Mouse (Mus musculus): ENCODE measurements around the gene Gcnt7. TPM values are rescaled to one million over a fixed set of nuclear protein-coding genes. Genes with fewer than 3 reads are reported as not detected.

Gene Gcnt7
- polyA plus RNA-seq, 1 experiment from 2014 or later, result 0.63 TPM

DNA sequence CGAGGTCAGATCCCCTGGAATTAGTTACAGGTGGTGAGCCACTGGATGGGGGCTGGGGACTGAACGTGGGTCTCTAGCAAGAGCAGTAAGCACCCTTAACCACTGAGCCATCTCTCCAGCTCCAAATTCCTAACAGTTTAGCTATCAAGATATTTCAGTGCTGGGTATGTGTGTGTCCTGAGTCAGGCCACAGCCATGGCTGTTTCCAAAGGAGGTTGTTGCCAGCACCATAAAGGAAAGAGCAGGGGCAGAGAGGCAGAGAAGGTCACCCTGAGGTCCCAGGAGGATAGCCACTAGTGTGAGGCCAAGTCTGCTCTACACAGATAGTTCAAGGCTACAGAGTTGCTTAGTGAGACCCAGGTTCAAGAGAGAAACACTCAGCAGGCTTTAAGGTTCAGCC is 2.3 kb upstream of the Gcnt7 start:
- Histone ChIP-seq H3K4me3 (replicated peaks) (no peak overlapping the region), H3K9me3 (replicated peaks) (no peaks in the 10 kb centered on the region), H3K4me2 (no peak overlapping the region), H3K4me1 (replicated peaks) (no peaks in the 10 kb centered on the region), H3K27ac (replicated peaks) (no peak overlapping the region), H3K36me3 (replicated peaks) (peaks cover 69% of the 10 kb centered on the region), H3K9ac (no peak overlapping the region), H3K27me3 (no peaks in the 10 kb centered on the region)
- 71% methylated on average over 2 of the region's 2 CpGs for WGBS (ENCODE audit: insufficient replicate concordance)
- ATAC-seq (ENCODE audit: insufficient read depth), result no peak

DNA sequence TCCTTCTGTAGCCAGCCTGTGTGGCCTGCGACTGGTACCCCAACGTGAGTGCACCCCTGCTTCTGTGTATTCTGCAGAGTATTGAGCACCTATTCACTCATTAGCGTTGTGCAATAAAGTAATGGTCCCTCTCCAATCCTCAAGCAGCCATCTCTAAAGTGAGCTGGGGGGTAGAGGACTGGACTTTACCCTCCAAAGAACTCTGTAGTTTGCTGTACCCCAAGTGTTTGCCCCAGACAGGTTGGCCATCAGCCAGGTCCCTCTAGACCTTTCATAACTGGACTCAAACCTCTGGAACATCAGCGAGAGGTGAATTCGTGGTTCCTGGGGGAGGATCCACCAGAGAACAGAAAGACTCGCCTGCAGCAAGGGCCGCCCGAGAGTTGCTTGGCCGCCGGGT is 5.9 kb downstream of the Gcnt7 start:
- Histone ChIP-seq H3K4me2 (no peak overlapping the region), H3K9ac (no peak overlapping the region), H3K4me3 (replicated peaks) (no peak overlapping the region), H3K27me3 (no peaks in the 10 kb centered on the region), H3K4me1 (replicated peaks) (no peaks in the 10 kb centered on the region; the same call in 1 of the 2 replicates), H3K9me3 (replicated peaks) (no peaks in the 10 kb centered on the region), H3K27ac (replicated peaks) (no peak overlapping the region), H3K36me3 (replicated peaks) (peaks cover 86% of the 10 kb centered on the region)
- WGBS (ENCODE audit: insufficient replicate concordance), result 80% methylated on average over 10 of the region's 10 CpGs
- ATAC-seq (ENCODE audit: insufficient read depth), result 0 out of 2 replicates have a peak, but pooled peaks have one; percentile 16

- 74% methylated on average over 4 of the region's 4 CpGs for WGBS (ENCODE audit: insufficient replicate concordance)
- Histone ChIP-seq H3K36me3 (replicated peaks) (peaks cover 86% of the 10 kb centered on the region), H3K27ac (replicated peaks) (no peak overlapping the region)
These were observed 6.4 kb downstream of the Gcnt7 start for GRCm38 (mm10) chr2:172452031-172452430.

GRCm38 (mm10) chr2:172450640-172451039 is 7.8 kb downstream of the Gcnt7 start:
- H3K9me3 ChIP-seq (replicated peaks), result no peaks in the 10 kb centered on the region
- no peak overlapping the region for H3K27ac ChIP-seq (replicated peaks)
- H3K4me3 ChIP-seq (replicated peaks), result no peak overlapping the region
- WGBS (ENCODE audit: insufficient replicate concordance), result 77% methylated on average over 6 of the region's 6 CpGs
- H3K27me3 ChIP-seq, result no peaks in the 10 kb centered on the region
- H3K36me3 ChIP-seq (replicated peaks), result peaks cover 88% of the 10 kb centered on the region
- no peaks in the 10 kb centered on the region; the same call in 1 of the 2 replicates for H3K4me1 ChIP-seq (replicated peaks)
- no peak overlapping the region for H3K4me2 ChIP-seq
- ATAC-seq (ENCODE audit: insufficient read depth), result no peak
- no peak overlapping the region for H3K9ac ChIP-seq

More at GRCm38 (mm10) chr2:172452031-172452430, 6.4 kb downstream of the Gcnt7 start:
- Histone ChIP-seq H3K4me1 (replicated peaks) (no peaks in the 10 kb centered on the region; the same call in 1 of the 2 replicates), H3K9me3 (replicated peaks) (no peaks in the 10 kb centered on the region), H3K27me3 (no peaks in the 10 kb centered on the region), H3K9ac (no peak overlapping the region), H3K4me3 (replicated peaks) (no peak overlapping the region), H3K4me2 (no peak overlapping the region)
- 0 out of 2 replicates have a peak, but pooled peaks have one; percentile 11 for ATAC-seq (ENCODE audit: insufficient read depth)

DNA sequence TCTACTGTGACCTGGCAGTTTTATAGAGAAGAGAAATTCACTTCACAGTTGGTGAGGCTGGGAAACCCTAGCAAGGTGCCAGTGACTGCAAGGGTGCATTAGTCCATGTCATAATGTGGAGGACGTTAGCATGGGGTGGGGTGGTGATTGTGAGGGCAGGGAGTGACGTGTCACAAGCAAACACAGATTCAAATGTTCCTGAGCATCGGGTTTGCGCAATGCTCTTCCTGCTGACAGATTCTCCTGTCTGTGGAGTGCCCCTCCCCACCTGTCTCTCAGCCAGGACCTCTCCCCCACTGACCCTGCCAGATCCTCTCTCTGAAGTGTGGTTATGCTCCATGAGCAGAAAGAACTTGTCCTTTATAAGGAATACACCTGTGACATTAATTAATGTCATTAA is 10.1 kb downstream of the Gcnt7 start:
- no peak for ATAC-seq (ENCODE audit: insufficient read depth)
- Histone ChIP-seq H3K9me3 (replicated peaks) (no peaks in the 10 kb centered on the region), H3K9ac (no peak overlapping the region), H3K36me3 (replicated peaks) (peaks cover 94% of the 10 kb centered on the region), H3K4me1 (replicated peaks) (peaks cover under 1% of the 10 kb centered on the region; the same call in 1 of the 2 replicates), H3K27me3 (no peaks in the 10 kb centered on the region), H3K27ac (replicated peaks) (no peak overlapping the region), H3K4me3 (replicated peaks) (no peak overlapping the region), H3K4me2 (no peak overlapping the region)
- 68% methylated on average over 4 of the region's 4 CpGs for WGBS (ENCODE audit: insufficient replicate concordance)

GRCm38 (mm10) chr2:172447317-172447716 is 11.1 kb downstream of the Gcnt7 start:
- H3K9ac ChIP-seq, result no peak overlapping the region
- H3K27ac ChIP-seq (replicated peaks), result no peak overlapping the region
- no peak overlapping the region for H3K4me2 ChIP-seq
- 84% methylated on average over 6 of the region's 6 CpGs for WGBS (ENCODE audit: insufficient replicate concordance)
- no peak for ATAC-seq (ENCODE audit: insufficient read depth)
- no peak overlapping the region for H3K4me3 ChIP-seq (replicated peaks)
- H3K36me3 ChIP-seq (replicated peaks), result peaks cover 84% of the 10 kb centered on the region
- H3K9me3 ChIP-seq (replicated peaks), result no peaks in the 10 kb centered on the region
- H3K4me1 ChIP-seq (replicated peaks), result peaks cover 10% of the 10 kb centered on the region
- no peaks in the 10 kb centered on the region for H3K27me3 ChIP-seq

DNA sequence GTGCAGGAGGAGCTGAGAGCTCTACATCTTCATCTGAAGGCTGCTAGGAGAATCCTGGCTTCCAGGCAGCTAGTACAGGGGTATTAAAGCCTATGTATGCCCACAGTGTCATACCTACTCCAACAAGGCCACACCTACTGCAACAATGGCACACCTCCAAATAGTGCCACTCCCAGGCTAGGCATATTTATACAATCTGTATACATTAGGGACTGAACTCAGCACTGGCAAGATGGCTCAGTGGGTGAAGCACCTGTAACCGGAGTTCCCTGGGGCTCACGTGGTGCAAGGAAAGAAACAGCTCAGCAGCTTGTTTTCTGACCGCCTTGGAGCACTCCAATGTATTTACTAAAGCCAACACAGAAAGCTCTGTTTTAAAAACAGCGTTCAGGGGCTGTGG is 12.8 kb downstream of the Gcnt7 start:
- H3K4me1 ChIP-seq (replicated peaks), result peaks cover 25% of the 10 kb centered on the region
- no peaks in the 10 kb centered on the region for H3K9me3 ChIP-seq (replicated peaks)
- no peak for ATAC-seq (ENCODE audit: insufficient read depth)
- no peak overlapping the region for H3K9ac ChIP-seq
- no peak overlapping the region for H3K4me2 ChIP-seq
- H3K36me3 ChIP-seq (replicated peaks), result peaks cover 67% of the 10 kb centered on the region
- H3K27me3 ChIP-seq, result no peaks in the 10 kb centered on the region
- H3K27ac ChIP-seq (replicated peaks), result no peak overlapping the region
- no peak overlapping the region for H3K4me3 ChIP-seq (replicated peaks)
- 85% methylated on average over 4 of the region's 4 CpGs for WGBS (ENCODE audit: insufficient replicate concordance)

GRCm38 (mm10) chr2:172441176-172441575 is 17.2 kb downstream of the Gcnt7 start:
- Histone ChIP-seq H3K36me3 (replicated peaks) (peaks cover 23% of the 10 kb centered on the region), H3K4me1 (replicated peaks) (peaks cover 42% of the 10 kb centered on the region), H3K9me3 (replicated peaks) (no peaks in the 10 kb centered on the region), H3K9ac (peak overlapping the region; percentile 68), H3K27me3 (no peaks in the 10 kb centered on the region), H3K27ac (replicated peaks) (peak overlapping the region; percentile 79), H3K4me3 (replicated peaks) (peak overlapping the region; percentile 79), H3K4me2 (peak overlapping the region; percentile 73)
- peak; percentile 66 for ATAC-seq (ENCODE audit: insufficient read depth)
- WGBS (ENCODE audit: insufficient replicate concordance), result 24% methylated on average over 6 of the region's 6 CpGs

DNA sequence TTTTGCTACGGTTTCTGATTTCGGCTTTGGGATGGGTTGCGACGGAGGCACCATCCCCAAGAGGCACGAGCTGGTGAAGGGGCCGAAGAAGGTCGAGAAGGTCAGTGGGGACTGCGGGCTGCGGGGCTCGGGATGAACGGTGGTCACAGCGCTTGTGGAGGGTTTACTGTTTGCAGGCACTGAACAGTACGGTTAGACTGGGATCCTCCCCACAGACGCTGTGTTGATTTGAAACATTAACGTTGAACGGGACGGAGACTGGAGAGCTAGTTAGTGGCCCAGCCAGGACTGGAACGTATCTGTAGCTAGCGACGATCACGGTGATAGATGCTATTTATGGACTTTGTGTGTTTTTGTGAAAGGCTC is 17.8 kb downstream of the Gcnt7 start:
- 0% methylated on average over 21 of the region's 21 CpGs for WGBS (ENCODE audit: insufficient replicate concordance)

GRCm38 (mm10) chr2:172439843-172440639 is 18.4 kb downstream of the Gcnt7 start, which contains the start of gene Rtf2:
Gene Rtf2, plus strand, starts transcription at chr2:172440556.
- 2% methylated on average over 35 of the region's 35 CpGs for WGBS (ENCODE audit: insufficient replicate concordance)
- H3K9me3 ChIP-seq (replicated peaks), result no peaks in the 10 kb centered on the region
- peaks cover 11% of the 10 kb centered on the region for H3K36me3 ChIP-seq (replicated peaks)
- H3K9ac ChIP-seq, result peak within 1 kb of the TSS; percentile 68
- H3K27ac ChIP-seq (replicated peaks), result peak within 1 kb of the TSS; percentile 79
- peak within 1 kb of the TSS; percentile 73 for H3K4me2 ChIP-seq
- H3K27me3 ChIP-seq, result no peaks in the 10 kb centered on the region
- peak within 1 kb of the TSS; percentile 79 for H3K4me3 ChIP-seq (replicated peaks)
- ATAC-seq (ENCODE audit: insufficient read depth), result peak; percentile 92
- H3K4me1 ChIP-seq (replicated peaks), result peaks cover 42% of the 10 kb centered on the region

More for the DNA sequence above, 17.8 kb downstream of the Gcnt7 start:
- Histone ChIP-seq H3K9ac (peak overlapping the region; percentile 68), H3K9me3 (replicated peaks) (no peaks in the 10 kb centered on the region), H3K4me1 (replicated peaks) (peaks cover 42% of the 10 kb centered on the region), H3K4me2 (peak overlapping the region; percentile 73), H3K27me3 (no peaks in the 10 kb centered on the region), H3K36me3 (replicated peaks) (peaks cover 17% of the 10 kb centered on the region), H3K4me3 (replicated peaks) (peak overlapping the region; percentile 79), H3K27ac (replicated peaks) (peak overlapping the region; percentile 79)
- ATAC-seq (ENCODE audit: insufficient read depth), result peak; percentile 60

DNA sequence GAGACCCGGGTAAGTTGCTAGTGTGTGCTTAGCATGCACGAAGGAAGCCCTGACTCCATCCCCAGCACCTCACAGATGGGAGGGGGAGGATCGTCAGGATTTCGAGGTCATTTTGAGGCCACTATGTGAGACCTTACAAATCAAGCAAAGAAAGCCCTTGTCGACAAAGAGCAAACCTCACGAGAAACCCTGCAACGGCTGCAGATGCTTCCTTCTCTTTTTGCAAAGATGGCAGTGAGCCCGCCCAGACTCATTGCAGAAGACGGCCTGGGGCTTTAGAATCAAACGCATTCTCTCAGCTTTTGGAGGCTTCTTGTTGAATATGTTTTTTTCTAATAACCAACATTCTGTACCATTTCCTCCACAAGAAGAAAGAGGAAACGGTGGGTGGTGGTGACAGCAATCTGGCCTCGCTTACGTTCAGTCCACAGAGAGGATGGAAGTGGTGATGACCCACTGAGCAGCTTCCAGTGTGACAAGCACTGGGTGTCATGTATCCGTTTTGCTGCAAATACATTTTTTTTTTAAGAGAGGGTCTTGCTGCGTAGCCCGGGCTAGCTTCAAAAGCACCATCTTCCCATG is 20.9 kb downstream of the Gcnt7 start:
- Histone ChIP-seq H3K36me3 (replicated peaks) (no peaks in the 10 kb centered on the region), H3K27me3 (no peaks in the 10 kb centered on the region), H3K4me2 (no peak overlapping the region), H3K9ac (no peak overlapping the region), H3K4me1 (replicated peaks) (peaks cover 34% of the 10 kb centered on the region), H3K4me3 (replicated peaks) (no peak overlapping the region), H3K9me3 (replicated peaks) (no peaks in the 10 kb centered on the region), H3K27ac (replicated peaks) (no peak overlapping the region)
- ATAC-seq (ENCODE audit: insufficient read depth), result no peak
- 22% methylated on average over 16 of the region's 16 CpGs for WGBS (ENCODE audit: insufficient replicate concordance)

Measured in liver, embryonic 15.5 days (tissue).